Mouse (Mus musculus): ENCODE measurements at regions not wholly inside any gene's neighbourhood (a gene's known extent, or its start where the extent isn't known, plus 50 kb on each side); places are given as distances from the start of the nearest gene placed in this dataset.

DNA sequence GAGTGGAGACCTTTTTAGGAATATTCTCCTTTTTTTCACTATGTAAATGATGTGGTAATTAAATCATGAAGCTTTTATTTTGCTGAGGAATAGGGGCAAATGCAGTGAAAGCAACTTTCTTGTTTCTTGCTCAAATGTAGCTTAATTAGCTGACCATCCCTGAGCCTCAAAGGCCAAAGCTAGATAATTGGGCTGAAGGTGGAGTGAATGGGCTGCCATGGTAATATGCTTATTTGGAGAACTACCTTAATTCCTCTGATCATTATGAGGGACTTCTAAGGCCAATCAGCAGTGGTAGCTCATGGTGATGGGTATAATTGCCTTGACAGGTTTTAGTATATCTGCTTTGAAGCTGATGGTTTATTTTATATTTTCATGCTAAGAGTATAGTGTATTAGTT, 702.5 kb upstream of the Alcam start:
- TF ChIP-seq CTCF (IDR thresholded peaks at IDR 0.05) = no peak
- no peak for TF ChIP-seq EP300 (IDR thresholded peaks at IDR 0.05)

Measured in lung, postnatal 0 days (tissue).